Mouse (Mus musculus) intestine, embryonic 14.5 days (tissue): ENCODE data around the gene Lancl1. TPM values are rescaled to one million over a fixed set of nuclear protein-coding genes. Genes with fewer than 3 reads are reported as not detected.

ENCODE experiments used
- ATAC-seq: fragments of 200-750 bp; cut with Nextera tagmentation; replicated peaks from 2 replicates; pipeline ENCODE4 v1.8.0; 2017; ENCODE audit warnings: low read depth, moderate number of reproducible peaks, moderate TSS enrichment, moderate library complexity; ENCODE audit not compliant: low FRiP score, low TSS enrichment
- DNase-seq: peaks from one replicate; pipeline ENCODE4 v3.0.0-alpha.2; 2018; ENCODE audit warnings: low spot score
- H3K27ac ChIP-seq: fragments of 300-500 bp; sonication (generic); 2 replicates; pipeline ENCODE4 v1.5.1; 2014; ENCODE audit warnings: low read depth, mild to moderate bottlenecking, control low read depth
- H3K27me3 ChIP-seq: fragments of 300-500 bp; sonication (generic); replicated peaks from 2 replicates; pipeline ENCODE4 v1.6.1; 2014; ENCODE audit warnings: low read length, control low read depth; ENCODE audit not compliant: control insufficient read depth, insufficient read depth
- H3K36me3 ChIP-seq: fragments of 300-500 bp; sonication (generic); 2 replicates; pipeline ENCODE4 v1.6.1; 2014; ENCODE audit warnings: low read length, control low read depth; ENCODE audit not compliant: control insufficient read depth, insufficient read depth
- H3K4me1 ChIP-seq: fragments of 300-500 bp; sonication (generic); replicated peaks from 2 replicates; pipeline ENCODE4 v1.6.1; 2014; ENCODE audit warnings: low read length, control low read depth, mixed read lengths; ENCODE audit not compliant: control insufficient read depth, insufficient read depth
- H3K4me2 ChIP-seq: fragments of 300-500 bp; sonication (generic); 2 replicates; pipeline ENCODE4 v1.6.1; 2014; ENCODE audit warnings: low read length
- H3K4me3 ChIP-seq: fragments of 300-500 bp; sonication (generic); 2 replicates; pipeline ENCODE4 v1.5.1; 2014; ENCODE audit warnings: low read depth, low read length, control low read depth, mixed read lengths
- H3K9ac ChIP-seq: fragments of 300-500 bp; sonication (generic); 2 replicates; pipeline ENCODE4 v1.6.1; 2014; ENCODE audit warnings: mild to moderate bottlenecking, low read length
- H3K9me3 ChIP-seq: fragments of 300-500 bp; sonication (generic); 2 replicates; pipeline ENCODE4 v1.6.1; 2016; ENCODE audit warnings: low read length, control low read depth; ENCODE audit not compliant: control insufficient read depth
- WGBS: fragments of 180-500 bp; shearing (Covaris S2); extraction: QIAGEN DNeasy Blood & Tissue Kit; methylation state at CpG from one replicate; pipeline ENCODE4 v1.1.7; 2014; 5-methylcytosine and 5-hydroxymethylcytosine counted together
- polyA plus RNA-seq: library from polyadenylated mRNA; unstranded; fragments of >200 nt; fragmentation: Nextera tagmentation; extraction: Ambion mirVana; gene quantifications from 2 replicates; pipeline ENCODE4 v1.2.1, GENCODE M21; 2014

Lancl1 gene
- polyA plus RNA-seq, 1 experiment from 2014 or later: 96.4 TPM

DNA sequence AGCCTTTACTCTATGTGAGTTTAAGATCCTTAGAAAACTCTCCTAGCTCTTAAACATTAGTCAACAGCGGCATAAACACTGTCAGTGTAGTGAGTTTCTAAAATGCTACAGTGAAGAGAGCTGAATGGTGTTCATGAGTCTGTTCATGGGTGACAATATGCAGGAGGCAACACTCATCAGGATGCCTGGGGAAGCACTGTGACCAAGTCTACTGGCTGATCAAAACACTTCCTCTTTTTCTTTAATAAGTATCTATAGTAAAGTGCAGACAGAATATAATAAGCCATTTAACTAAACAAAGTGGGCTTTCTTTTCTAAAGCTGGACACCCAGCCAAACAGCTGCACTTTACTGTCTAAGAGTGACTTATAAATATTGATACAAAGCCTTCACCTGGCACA lies 37.3 kb downstream of the Lancl1 start:
- H3K27me3 ChIP-seq: no peaks in the 10 kb centered on the region

DNA sequence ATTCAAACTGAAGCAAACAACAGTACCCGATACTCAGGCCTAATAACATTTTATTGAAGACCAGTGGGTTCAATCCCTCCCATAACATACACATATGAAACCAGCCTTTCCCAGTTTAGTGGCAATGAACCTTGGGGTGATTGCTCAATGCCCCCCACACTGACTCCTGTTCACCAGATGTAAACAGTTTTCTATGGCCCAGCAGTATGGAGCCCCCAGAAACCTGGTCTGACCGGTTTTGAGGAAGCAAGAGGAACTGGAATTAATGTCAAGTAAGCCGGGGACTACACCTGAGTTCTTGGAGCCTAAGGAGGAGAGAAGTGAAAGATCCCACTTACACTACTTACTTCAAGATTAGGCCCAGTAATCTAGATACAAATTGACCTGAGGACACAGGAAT lies 38.2 kb downstream of the Lancl1 start:
- DNase-seq (no peak), ATAC-seq (no peak; the same call in 1 of the 2 replicates)
- WGBS: 70% methylated on average over 3 of the region's 3 CpGs
- Histone ChIP-seq H3K9ac (no peak overlapping the region), H3K4me2 (no peak overlapping the region), H3K27ac (peak overlapping the region; percentile 18; the same call in 1 of the 2 replicates), H3K4me3 (no peak overlapping the region), H3K36me3 (peaks cover 37% of the 10 kb centered on the region), H3K9me3 (no peaks in the 10 kb centered on the region), H3K4me1 (0 out of 2 replicates have a peak, but pooled peaks cover 4% of the 10 kb centered on the region), H3K27me3 (no peaks in the 10 kb centered on the region)

More for the DNA sequence above, 37.3 kb downstream of the Lancl1 start:
- Histone ChIP-seq H3K4me1 (0 out of 2 replicates have a peak, but pooled peaks cover 4% of the 10 kb centered on the region), H3K36me3 (peaks cover 45% of the 10 kb centered on the region), H3K9ac (no peak overlapping the region), H3K4me2 (no peak overlapping the region), H3K4me3 (no peak overlapping the region), H3K9me3 (no peaks in the 10 kb centered on the region), H3K27ac (peak overlapping the region; percentile 18; the same call in 1 of the 2 replicates)
- ATAC-seq: no peak
- DNase-seq: no peak
- whole genome bisulfite sequencing: 67% methylated on average over 1 of the region's 1 CpGs

DNA sequence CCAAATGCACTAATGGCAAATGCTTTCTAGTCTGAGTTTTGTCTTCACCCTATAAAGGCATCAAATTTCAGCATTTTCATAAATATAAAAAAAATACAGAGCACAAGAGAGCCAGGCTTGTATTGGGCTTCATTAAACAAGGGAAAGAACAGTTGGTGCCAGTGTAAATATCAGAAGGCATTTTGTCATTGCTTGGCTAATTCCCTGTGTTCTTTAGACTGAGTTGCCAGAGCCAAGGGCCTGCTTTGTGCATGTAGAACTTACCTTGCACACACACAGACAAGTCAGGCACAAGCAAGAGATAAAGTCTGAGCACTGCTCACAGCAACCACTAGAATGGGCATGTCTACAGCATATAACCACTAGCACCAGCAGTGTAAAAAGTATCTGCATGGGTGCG lies 40.1 kb downstream of the Lancl1 start:
- H3K36me3 ChIP-seq: peaks cover 18% of the 10 kb centered on the region
- 94% methylated on average over 1 of the region's 1 CpGs for WGBS
- no peak for ATAC-seq

DNA sequence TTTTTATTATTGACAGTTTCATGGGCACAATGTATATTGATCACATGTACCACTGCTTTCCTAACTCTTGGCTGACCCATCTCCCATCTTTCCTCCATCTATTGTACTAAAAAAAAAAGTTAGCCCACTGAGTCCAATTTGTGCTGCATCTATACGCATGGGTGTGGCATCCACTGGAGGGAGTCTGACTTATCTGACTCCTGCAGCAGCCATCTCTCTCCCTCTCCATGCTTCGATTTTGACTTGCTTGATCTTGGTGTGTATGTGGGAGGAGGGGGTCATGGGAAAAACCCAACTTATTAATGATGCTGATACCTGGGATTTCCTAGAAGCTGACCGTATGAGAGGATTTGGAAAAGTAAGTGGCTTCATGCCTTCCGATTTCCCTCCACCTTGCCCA lies 40.5 kb downstream of the Lancl1 start:
- no peak overlapping the region for H3K27ac ChIP-seq
- no peak overlapping the region for H3K4me2 ChIP-seq
- WGBS: 97% methylated on average over 4 of the region's 4 CpGs
- H3K4me3 ChIP-seq: no peak overlapping the region
- H3K9me3 ChIP-seq: no peaks in the 10 kb centered on the region
- H3K4me1 ChIP-seq: 0 out of 2 replicates have a peak, but pooled peaks cover 4% of the 10 kb centered on the region
- DNase-seq (no peak), ATAC-seq (no peak)
- H3K36me3 ChIP-seq: peaks cover 14% of the 10 kb centered on the region
- H3K9ac ChIP-seq: no peak overlapping the region
- H3K27me3 ChIP-seq: no peaks in the 10 kb centered on the region

More for the DNA sequence above, 40.1 kb downstream of the Lancl1 start:
- Histone ChIP-seq H3K27ac (no peak overlapping the region), H3K27me3 (no peaks in the 10 kb centered on the region), H3K4me2 (no peak overlapping the region), H3K9ac (no peak overlapping the region), H3K4me1 (0 out of 2 replicates have a peak, but pooled peaks cover 4% of the 10 kb centered on the region), H3K4me3 (no peak overlapping the region), H3K9me3 (no peaks in the 10 kb centered on the region)
- no peak for DNase-seq

DNA sequence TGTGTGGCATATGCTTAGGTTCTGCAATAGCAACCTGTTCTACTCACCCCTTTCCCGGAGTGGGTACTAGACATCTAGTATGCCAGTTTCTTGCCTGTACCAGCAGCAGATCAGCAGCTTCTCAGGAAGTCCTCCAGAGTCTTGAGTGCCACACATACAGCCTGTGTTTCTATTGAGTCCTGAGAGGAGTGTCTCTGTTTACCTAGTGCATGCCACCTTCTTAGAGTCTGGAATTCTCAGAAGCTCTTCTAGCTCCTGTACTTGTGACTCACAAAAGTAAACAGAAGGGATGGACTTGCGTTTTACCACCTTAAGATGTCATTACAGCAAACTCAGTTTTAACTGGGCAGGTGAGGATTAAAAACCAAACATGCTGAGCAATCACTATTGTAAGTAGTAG lies 41.9 kb downstream of the Lancl1 start:
- no peaks in the 10 kb centered on the region for H3K27me3 ChIP-seq
- DNase-seq (no peak), ATAC-seq (peak; percentile 77)
- H3K9me3 ChIP-seq: no peaks in the 10 kb centered on the region
- peaks cover under 1% of the 10 kb centered on the region; the same call in 1 of the 2 replicates for H3K36me3 ChIP-seq
- no peak overlapping the region for H3K9ac ChIP-seq
- no peak overlapping the region for H3K4me3 ChIP-seq
- 0 out of 2 replicates have a peak, but pooled peaks cover 4% of the 10 kb centered on the region for H3K4me1 ChIP-seq
- H3K27ac ChIP-seq: no peak overlapping the region
- H3K4me2 ChIP-seq: no peak overlapping the region
- 70% methylated on average over 2 of the region's 2 CpGs for WGBS

DNA sequence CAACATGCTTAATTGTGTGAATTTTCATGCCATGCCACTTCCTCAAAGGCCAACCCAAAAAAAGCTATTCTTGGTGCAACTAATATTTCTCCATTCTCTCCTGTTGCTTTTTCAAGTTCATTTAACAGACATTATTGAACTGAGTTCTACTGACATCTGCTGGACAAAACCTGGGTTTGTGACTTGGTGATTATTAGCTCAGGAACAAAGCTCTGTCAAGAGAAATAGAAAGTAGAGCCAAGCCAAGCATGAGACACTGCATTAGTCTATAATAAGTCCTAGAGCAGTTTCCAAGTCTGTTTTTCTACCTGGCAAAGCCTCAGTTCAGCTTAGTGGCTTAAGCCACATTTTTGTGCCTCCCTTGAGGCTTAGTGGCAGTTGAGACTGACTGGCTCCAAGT lies 45.9 kb downstream of the Lancl1 start:
- no peaks in the 10 kb centered on the region for H3K36me3 ChIP-seq
- H3K9me3 ChIP-seq: no peaks in the 10 kb centered on the region
- no peaks in the 10 kb centered on the region for H3K27me3 ChIP-seq
- ATAC-seq (no peak), DNase-seq (no peak)
- no peak overlapping the region for H3K4me2 ChIP-seq
- no peak overlapping the region for H3K9ac ChIP-seq
- 0 out of 2 replicates have a peak, but pooled peaks cover 4% of the 10 kb centered on the region for H3K4me1 ChIP-seq
- no peak overlapping the region for H3K4me3 ChIP-seq
- no peak overlapping the region for H3K27ac ChIP-seq

DNA sequence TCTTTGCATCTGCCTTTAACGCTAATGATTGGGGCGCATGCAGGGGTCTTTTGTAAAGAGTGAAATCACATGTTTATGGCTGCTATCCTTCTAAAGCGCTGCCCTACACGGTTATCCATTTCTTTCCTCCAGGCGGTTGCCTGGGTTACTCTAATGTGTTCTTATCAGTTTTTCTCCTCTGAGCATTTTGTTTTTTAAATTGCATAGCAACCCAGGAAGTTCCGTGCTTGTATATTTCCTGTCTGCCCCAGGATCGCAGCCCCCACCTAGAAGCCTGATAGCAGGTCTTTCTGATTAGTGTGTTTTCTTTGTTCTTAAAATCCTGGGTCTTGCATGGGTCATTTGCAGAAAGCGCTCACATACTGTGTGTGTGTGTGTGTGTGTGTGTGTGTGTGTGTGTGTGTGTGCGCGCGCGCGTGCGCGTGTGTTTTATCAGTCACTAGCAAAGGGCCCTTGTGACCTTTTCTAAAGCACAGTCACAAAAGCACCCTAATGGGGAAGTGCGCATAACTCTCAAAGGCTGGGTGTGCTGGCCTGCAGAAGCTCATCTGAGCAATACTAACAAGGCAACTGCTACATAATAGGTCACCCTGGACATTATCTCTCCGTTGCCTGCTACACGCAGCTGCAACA lies 51.0 kb downstream of the Lancl1 start:
- Histone ChIP-seq H3K9me3 (no peaks in the 10 kb centered on the region), H3K36me3 (no peaks in the 10 kb centered on the region), H3K4me1 (0 out of 2 replicates have a peak, but pooled peaks cover 4% of the 10 kb centered on the region), H3K4me3 (no peak overlapping the region), H3K9ac (no peak overlapping the region), H3K27ac (no peak overlapping the region), H3K27me3 (no peaks in the 10 kb centered on the region), H3K4me2 (no peak overlapping the region)
- WGBS: 66% methylated on average over 18 of the region's 18 CpGs
- peak; percentile 48 for ATAC-seq
- no peak for DNase-seq

DNA sequence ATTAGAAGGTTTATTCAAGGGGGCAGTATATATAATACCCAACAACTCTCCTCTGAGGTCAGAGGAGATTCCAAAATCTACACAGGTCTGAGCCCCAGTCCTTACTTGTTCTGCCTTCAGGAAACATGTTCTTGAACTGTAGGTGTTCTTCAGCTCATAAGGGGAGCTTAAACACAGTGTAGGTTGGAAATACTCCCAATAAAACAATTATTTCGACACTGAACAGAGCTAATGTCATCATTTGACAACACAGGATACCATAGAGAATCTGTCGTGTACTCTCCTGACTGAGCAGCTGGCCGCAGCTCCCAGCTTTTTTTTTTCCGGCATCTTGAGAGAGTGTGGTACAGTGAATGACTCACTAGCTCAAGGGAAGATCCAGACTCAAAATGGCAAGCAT lies 52.8 kb downstream of the Lancl1 start:
- H3K36me3 ChIP-seq: no peaks in the 10 kb centered on the region
- ATAC-seq: no peak
- 56% methylated on average over 4 of the region's 4 CpGs for WGBS
- no peak for DNase-seq
- H3K27ac ChIP-seq: no peak overlapping the region
- 0 out of 2 replicates have a peak, but pooled peaks cover 4% of the 10 kb centered on the region for H3K4me1 ChIP-seq
- no peaks in the 10 kb centered on the region for H3K9me3 ChIP-seq
- no peak overlapping the region for H3K4me2 ChIP-seq
- H3K27me3 ChIP-seq: no peaks in the 10 kb centered on the region
- no peak overlapping the region for H3K9ac ChIP-seq
- H3K4me3 ChIP-seq: no peak overlapping the region
